Mouse (Mus musculus) heart, postnatal 0 days (tissue): Measurements from ENCODE around the gene Nlrp10.

ENCODE experiments used
- CTCF ChIP-seq: IDR thresholded peaks from 2 replicates; pipeline ENCODE4 v1.5.1; 2016; ENCODE audit warnings: antibody characterized with exemption, control low read depth, low read depth
- EP300 ChIP-seq: IDR thresholded peaks from 2 replicates; pipeline ENCODE4 v1.6.1; 2016; ENCODE audit warnings: antibody characterized with exemption, low read depth

DNA sequence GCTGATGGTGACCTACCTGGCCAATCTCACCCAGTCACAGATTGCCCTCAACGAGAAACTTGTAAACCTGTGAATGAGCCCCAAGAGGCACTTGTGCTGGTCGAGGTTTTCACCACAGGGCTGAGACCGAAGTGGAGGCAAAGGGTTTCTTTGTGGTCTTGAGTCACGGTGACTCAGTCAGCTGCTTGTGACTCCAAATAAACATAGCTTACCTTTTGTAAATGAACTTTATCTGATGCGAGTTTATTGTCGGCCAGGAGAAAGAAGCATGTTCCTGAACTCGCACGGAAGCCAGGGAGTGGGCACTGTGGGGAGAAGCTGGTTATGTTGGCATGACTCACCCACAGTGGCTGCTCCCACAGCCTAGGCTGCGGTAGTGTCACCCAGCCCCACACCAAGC is 11.5 kb upstream of the Nlrp10 start:
- TF ChIP-seq EP300 (no peak), CTCF (no peak)
